Mouse (Mus musculus): Measurements from ENCODE around the gene Ube2ql1. TPM values are rescaled to one million over a fixed set of nuclear protein-coding genes. Genes with fewer than 3 reads are reported as not detected.

Ube2ql1 gene
- polyA plus RNA-seq (2015; fragmentation: Nextera tagmentation; extraction: Ambion mirVana) = 0.09 and 0.21 TPM in 2 replicates

DNA sequence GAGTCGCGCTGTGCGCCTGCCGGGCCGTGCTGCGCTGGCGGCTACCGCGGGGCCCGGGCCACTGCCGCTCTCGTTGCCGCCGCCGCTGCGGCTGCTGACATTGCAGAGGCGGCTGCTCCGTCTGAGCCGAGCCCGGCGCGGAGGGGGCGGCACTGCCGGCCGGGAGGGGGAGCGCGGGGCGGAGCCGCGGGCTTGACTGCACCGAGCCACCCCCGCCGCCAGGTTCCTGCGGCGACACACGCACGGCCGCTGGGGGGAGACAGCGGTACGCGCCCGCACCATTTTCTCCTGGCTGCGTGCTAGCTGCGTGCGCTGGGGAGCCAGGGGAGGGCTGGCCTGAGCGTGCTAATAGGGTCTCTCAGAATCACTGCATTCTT lies at the start of gene Ube2ql1:
Gene Ube2ql1 (minus strand): TSS at position 131 of the 377 bp plus-strand sequence.
- peak; percentile 92 for ATAC-seq (ENCODE audit: insufficient read depth, low FRiP score)
- Histone ChIP-seq H3K4me2 (ENCODE audit: low read depth, low read length) (peak within 1 kb of the TSS; percentile 99), H3K27me3 (ENCODE audit: control insufficient read depth, insufficient read depth, low read length) (peaks cover 49% of the 10 kb centered on the region), H3K9me3 (replicated peaks; ENCODE audit: control insufficient read depth, low read length) (no peaks in the 10 kb centered on the region), H3K4me3 (replicated peaks; ENCODE audit: low read length) (peak within 1 kb of the TSS; percentile 63), H3K27ac (ENCODE audit: low read length) (no peak within 1 kb of the TSS), H3K36me3 (ENCODE audit: control insufficient read depth, insufficient read depth, low read length) (no peaks in the 10 kb centered on the region), H3K9ac (ENCODE audit: low read length) (peak within 1 kb of the TSS; percentile 67), H3K4me1 (ENCODE audit: control insufficient read depth, insufficient read depth, low read length) (peaks cover 6% of the 10 kb centered on the region; the same call in 1 of the 2 replicates)
- 1% methylated on average over 46 of the region's 46 CpGs for WGBS

DNA sequence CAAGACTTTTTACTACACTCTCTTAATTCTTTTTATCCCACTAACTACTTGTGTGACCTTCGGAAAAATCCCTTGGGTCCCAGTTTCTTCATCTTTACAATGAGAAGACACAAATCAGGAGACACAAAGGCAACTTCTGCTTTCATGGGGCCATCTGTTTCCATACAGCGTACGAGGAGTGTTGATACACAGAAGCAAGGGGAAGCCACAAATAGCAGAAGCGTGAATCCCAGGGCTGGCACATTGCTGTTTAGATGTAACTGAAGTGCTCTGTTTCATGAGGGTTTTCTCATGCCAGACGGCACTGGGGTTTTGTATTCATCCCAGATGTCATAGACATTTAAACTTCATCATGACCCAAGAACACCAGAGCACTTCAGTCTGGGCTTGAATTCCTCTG lies 49.0 kb upstream of the Ube2ql1 start:
- no peaks in the 10 kb centered on the region for H3K4me1 ChIP-seq (ENCODE audit: control insufficient read depth, insufficient read depth, low read length)
- H3K9ac ChIP-seq (ENCODE audit: low read length) = no peak overlapping the region
- ATAC-seq (ENCODE audit: insufficient read depth, low FRiP score) = no peak
- no peak overlapping the region for H3K27ac ChIP-seq (ENCODE audit: low read length)
- H3K9me3 ChIP-seq (replicated peaks; ENCODE audit: control insufficient read depth, low read length) = no peaks in the 10 kb centered on the region
- no peak overlapping the region for H3K4me3 ChIP-seq (replicated peaks; ENCODE audit: low read length)
- no peaks in the 10 kb centered on the region for H3K36me3 ChIP-seq (ENCODE audit: control insufficient read depth, insufficient read depth, low read length)
- H3K27me3 ChIP-seq (ENCODE audit: control insufficient read depth, insufficient read depth, low read length) = no peaks in the 10 kb centered on the region
- H3K4me2 ChIP-seq (ENCODE audit: low read depth, low read length) = no peak overlapping the region
- 72% methylated on average over 5 of the region's 5 CpGs for WGBS

DNA sequence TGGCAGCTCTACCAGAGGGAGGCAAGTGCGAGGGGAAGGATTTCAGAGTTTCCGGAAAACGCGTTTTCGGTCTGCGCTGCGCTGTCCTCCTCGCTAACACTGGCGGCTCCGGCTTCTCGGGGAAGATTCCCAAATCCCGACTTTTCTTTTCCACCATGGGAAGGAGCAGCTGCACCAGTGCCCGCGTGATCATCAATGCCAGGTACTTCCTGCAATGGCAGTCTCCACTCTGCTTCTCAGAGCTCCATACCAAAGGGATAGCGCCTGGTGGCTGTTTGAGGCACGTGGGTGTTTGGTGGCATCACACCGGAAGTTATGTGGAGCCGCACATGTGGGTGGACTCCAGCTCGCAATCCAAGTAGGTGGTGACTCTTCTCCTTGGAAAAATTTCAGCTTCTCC lies 38.5 kb upstream of the Ube2ql1 start:
- Histone ChIP-seq H3K4me1 (ENCODE audit: control insufficient read depth, insufficient read depth, low read length) (no peaks in the 10 kb centered on the region), H3K9me3 (replicated peaks; ENCODE audit: control insufficient read depth, low read length) (no peaks in the 10 kb centered on the region), H3K27ac (ENCODE audit: low read length) (no peak overlapping the region), H3K4me2 (ENCODE audit: low read depth, low read length) (no peak overlapping the region), H3K9ac (ENCODE audit: low read length) (no peak overlapping the region), H3K4me3 (replicated peaks; ENCODE audit: low read length) (no peak overlapping the region), H3K36me3 (ENCODE audit: control insufficient read depth, insufficient read depth, low read length) (no peaks in the 10 kb centered on the region), H3K27me3 (ENCODE audit: control insufficient read depth, insufficient read depth, low read length) (no peaks in the 10 kb centered on the region)
- 85% methylated on average over 19 of the region's 19 CpGs for WGBS
- no peak for ATAC-seq (ENCODE audit: insufficient read depth, low FRiP score)

DNA sequence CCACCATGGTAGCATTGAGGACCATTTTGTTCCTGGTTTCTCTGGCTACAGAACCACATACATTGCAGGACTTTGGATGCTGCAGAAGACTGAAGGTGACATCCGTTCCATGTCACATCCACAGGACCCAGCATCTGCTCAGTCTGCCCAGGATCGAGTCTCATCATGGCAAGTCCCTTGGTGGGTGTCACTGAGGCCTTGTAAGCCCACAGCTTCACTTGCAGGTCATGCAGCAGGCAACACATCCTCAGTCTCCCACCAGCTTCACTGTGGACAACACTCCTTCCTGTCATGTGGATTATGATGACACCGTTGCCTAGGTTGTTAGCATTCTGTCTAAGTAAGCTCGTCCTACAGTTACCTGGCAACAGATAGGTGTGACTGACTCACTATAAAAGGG lies 32.7 kb upstream of the Ube2ql1 start:
- H3K36me3 ChIP-seq (ENCODE audit: control insufficient read depth, insufficient read depth, low read length) = no peaks in the 10 kb centered on the region
- no peak overlapping the region for H3K27ac ChIP-seq (ENCODE audit: low read length)
- no peaks in the 10 kb centered on the region for H3K9me3 ChIP-seq (replicated peaks; ENCODE audit: control insufficient read depth, low read length)
- 76% methylated on average over 4 of the region's 4 CpGs for WGBS
- H3K27me3 ChIP-seq (ENCODE audit: control insufficient read depth, insufficient read depth, low read length) = no peaks in the 10 kb centered on the region
- no peaks in the 10 kb centered on the region for H3K4me1 ChIP-seq (ENCODE audit: control insufficient read depth, insufficient read depth, low read length)
- H3K9ac ChIP-seq (ENCODE audit: low read length) = no peak overlapping the region
- ATAC-seq (ENCODE audit: insufficient read depth, low FRiP score) = no peak
- no peak overlapping the region for H3K4me2 ChIP-seq (ENCODE audit: low read depth, low read length)
- no peak overlapping the region for H3K4me3 ChIP-seq (replicated peaks; ENCODE audit: low read length)

DNA sequence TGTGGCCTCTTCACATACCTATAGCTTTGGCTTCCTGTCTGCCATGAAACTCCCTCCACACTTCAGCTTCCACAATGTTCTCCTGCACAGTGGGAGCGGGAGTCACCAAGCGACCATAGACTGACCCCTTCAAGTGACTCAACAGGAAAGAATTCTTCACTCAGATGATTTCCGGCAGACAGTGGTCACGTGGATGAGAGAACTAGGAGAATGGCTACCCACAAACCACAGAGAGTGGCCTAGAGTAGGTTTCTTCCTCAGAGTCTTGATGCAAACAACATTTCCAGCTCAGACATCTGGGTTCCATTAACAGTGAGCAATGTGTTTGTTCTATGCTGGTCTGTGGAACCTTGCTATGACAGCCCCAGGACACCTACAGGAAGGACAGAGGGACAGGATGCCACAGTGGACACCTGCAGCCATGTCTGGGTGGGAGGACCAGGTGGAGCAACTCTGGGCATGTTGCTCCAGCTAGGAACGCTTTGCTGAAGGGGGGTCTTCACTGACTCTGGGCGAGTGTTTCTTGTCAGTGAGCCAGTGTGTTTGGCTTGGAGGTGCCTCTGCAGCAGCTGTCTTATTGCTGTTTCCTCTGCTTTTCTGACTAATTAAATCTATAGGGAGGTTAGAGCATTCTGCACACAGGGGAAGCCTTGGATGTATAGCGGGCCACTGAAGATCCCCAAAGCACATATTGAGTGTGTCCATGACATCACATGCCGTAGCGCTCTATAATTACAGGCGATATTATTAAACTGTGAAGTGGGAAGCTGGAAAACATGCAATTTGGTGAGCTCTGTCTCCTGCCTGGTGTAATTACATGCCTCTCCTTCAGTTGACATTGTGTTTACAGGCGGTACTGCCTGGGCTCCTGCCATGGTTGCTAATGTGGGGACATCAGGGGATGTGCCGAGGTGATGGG lies 31.1 kb upstream of the Ube2ql1 start:
- H3K4me1 ChIP-seq (ENCODE audit: control insufficient read depth, insufficient read depth, low read length) = no peaks in the 10 kb centered on the region
- no peak overlapping the region for H3K4me2 ChIP-seq (ENCODE audit: low read depth, low read length)
- no peak overlapping the region for H3K27ac ChIP-seq (ENCODE audit: low read length)
- no peak overlapping the region for H3K4me3 ChIP-seq (replicated peaks; ENCODE audit: low read length)
- 75% methylated on average over 12 of the region's 12 CpGs for WGBS
- no peak overlapping the region for H3K9ac ChIP-seq (ENCODE audit: low read length)
- H3K36me3 ChIP-seq (ENCODE audit: control insufficient read depth, insufficient read depth, low read length) = no peaks in the 10 kb centered on the region
- no peaks in the 10 kb centered on the region for H3K27me3 ChIP-seq (ENCODE audit: control insufficient read depth, insufficient read depth, low read length)
- ATAC-seq (ENCODE audit: insufficient read depth, low FRiP score) = no peak
- H3K9me3 ChIP-seq (replicated peaks; ENCODE audit: control insufficient read depth, low read length) = no peaks in the 10 kb centered on the region

DNA sequence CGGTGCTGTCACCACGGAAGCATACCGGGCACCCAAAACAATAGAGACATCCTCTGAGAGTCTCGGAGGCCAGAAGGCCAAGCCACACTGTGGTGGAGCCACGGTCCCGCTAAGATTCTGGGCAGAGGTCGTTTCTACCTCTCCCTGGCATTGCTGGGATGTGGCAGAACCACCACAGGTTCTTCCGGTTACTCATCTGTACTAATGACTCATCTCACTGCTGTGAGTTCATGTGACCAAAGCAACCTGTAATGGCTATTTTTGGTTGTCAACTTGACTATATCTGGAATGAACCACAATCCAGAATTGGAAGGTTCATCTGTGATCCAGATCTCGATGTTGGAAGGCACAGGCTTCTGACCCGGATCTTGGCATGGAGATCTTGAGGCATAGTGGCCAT lies 28.5 kb upstream of the Ube2ql1 start:
- H3K4me3 ChIP-seq (replicated peaks; ENCODE audit: low read length) = no peak overlapping the region
- H3K4me2 ChIP-seq (ENCODE audit: low read depth, low read length) = no peak overlapping the region
- 86% methylated on average over 10 of the region's 10 CpGs for WGBS
- ATAC-seq (ENCODE audit: insufficient read depth, low FRiP score) = no peak
- no peaks in the 10 kb centered on the region for H3K4me1 ChIP-seq (ENCODE audit: control insufficient read depth, insufficient read depth, low read length)
- no peaks in the 10 kb centered on the region for H3K36me3 ChIP-seq (ENCODE audit: control insufficient read depth, insufficient read depth, low read length)
- H3K27me3 ChIP-seq (ENCODE audit: control insufficient read depth, insufficient read depth, low read length) = no peaks in the 10 kb centered on the region
- H3K27ac ChIP-seq (ENCODE audit: low read length) = no peak overlapping the region
- H3K9me3 ChIP-seq (replicated peaks; ENCODE audit: control insufficient read depth, low read length) = no peaks in the 10 kb centered on the region
- H3K9ac ChIP-seq (ENCODE audit: low read length) = no peak overlapping the region

DNA sequence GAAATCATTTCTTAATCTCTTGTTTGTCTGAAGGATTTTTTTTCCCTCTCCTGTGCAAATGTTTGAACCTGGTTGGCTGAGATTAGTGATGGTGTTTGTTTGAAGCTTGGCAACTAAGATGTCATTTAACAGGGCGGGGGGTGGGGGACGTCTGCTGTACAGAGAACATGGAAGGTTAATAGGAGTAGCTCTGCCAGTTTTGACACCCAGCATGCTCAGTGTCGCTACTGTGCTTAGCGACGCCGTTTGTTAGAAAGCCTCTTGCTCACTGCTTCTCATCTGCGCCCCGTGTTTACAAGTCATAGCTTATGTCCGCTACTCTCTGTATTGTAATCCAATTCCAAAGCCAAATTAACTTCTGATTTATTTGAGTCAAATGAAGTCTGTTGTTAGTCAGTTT lies 25.0 kb upstream of the Ube2ql1 start:
- Histone ChIP-seq H3K4me1 (ENCODE audit: control insufficient read depth, insufficient read depth, low read length) (no peaks in the 10 kb centered on the region), H3K27me3 (ENCODE audit: control insufficient read depth, insufficient read depth, low read length) (no peaks in the 10 kb centered on the region), H3K4me3 (replicated peaks; ENCODE audit: low read length) (no peak overlapping the region), H3K9me3 (replicated peaks; ENCODE audit: control insufficient read depth, low read length) (no peaks in the 10 kb centered on the region), H3K4me2 (ENCODE audit: low read depth, low read length) (no peak overlapping the region), H3K9ac (ENCODE audit: low read length) (no peak overlapping the region), H3K27ac (ENCODE audit: low read length) (no peak overlapping the region), H3K36me3 (ENCODE audit: control insufficient read depth, insufficient read depth, low read length) (no peaks in the 10 kb centered on the region)
- ATAC-seq (ENCODE audit: insufficient read depth, low FRiP score) = no peak
- 53% methylated on average over 9 of the region's 9 CpGs for WGBS

DNA sequence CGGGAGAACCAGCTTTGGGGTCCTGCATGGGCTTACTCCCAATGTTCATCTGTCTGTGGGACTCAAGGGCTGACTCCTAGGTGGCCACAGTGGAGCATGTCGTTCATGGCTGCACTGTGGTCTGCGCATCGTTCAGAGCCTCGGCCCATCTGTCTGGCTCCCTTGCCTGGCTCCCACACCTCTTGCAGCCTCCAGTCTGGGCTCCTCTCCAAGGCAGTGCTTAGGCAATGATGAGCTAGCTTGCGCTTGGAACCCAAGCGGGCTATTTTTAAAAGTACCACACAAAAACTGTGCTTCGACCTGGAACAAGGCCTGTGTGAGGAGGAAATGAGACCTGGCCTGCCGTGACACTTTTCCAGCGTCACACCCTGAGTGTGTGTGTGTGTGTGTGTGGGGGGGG lies 21.7 kb upstream of the Ube2ql1 start:
- no peaks in the 10 kb centered on the region for H3K4me1 ChIP-seq (ENCODE audit: control insufficient read depth, insufficient read depth, low read length)
- no peaks in the 10 kb centered on the region for H3K9me3 ChIP-seq (replicated peaks; ENCODE audit: control insufficient read depth, low read length)
- ATAC-seq (ENCODE audit: insufficient read depth, low FRiP score) = no peak
- H3K36me3 ChIP-seq (ENCODE audit: control insufficient read depth, insufficient read depth, low read length) = no peaks in the 10 kb centered on the region
- H3K4me3 ChIP-seq (replicated peaks; ENCODE audit: low read length) = no peak overlapping the region
- WGBS = 58% methylated on average over 10 of the region's 10 CpGs
- no peaks in the 10 kb centered on the region for H3K27me3 ChIP-seq (ENCODE audit: control insufficient read depth, insufficient read depth, low read length)
- H3K9ac ChIP-seq (ENCODE audit: low read length) = no peak overlapping the region
- no peak overlapping the region for H3K4me2 ChIP-seq (ENCODE audit: low read depth, low read length)
- no peak overlapping the region for H3K27ac ChIP-seq (ENCODE audit: low read length)

DNA sequence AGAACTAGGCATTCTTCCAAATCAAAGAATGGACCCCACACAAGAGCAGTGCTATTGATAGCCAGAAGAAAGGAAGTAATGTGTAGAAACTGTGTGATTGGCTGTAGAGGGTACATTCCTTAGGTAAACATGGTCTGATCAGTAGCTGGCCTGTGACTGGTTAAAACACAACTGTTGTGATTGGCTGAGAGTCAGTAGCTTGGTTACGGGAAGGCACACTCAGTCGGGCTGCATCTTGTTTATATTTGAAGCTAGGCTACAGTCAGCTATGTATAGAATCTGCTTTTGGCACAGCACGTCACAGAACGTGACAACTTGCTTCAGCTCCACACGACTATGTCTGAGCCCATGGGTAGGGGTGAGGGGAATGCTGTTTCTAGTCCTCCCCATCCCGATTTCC lies 19.3 kb upstream of the Ube2ql1 start:
- Histone ChIP-seq H3K4me3 (replicated peaks; ENCODE audit: low read length) (no peak overlapping the region), H3K4me1 (ENCODE audit: control insufficient read depth, insufficient read depth, low read length) (no peaks in the 10 kb centered on the region), H3K4me2 (ENCODE audit: low read depth, low read length) (no peak overlapping the region), H3K27ac (ENCODE audit: low read length) (no peak overlapping the region), H3K9me3 (replicated peaks; ENCODE audit: control insufficient read depth, low read length) (no peaks in the 10 kb centered on the region), H3K27me3 (ENCODE audit: control insufficient read depth, insufficient read depth, low read length) (no peaks in the 10 kb centered on the region), H3K9ac (ENCODE audit: low read length) (no peak overlapping the region), H3K36me3 (ENCODE audit: control insufficient read depth, insufficient read depth, low read length) (no peaks in the 10 kb centered on the region)
- WGBS = 61% methylated on average over 6 of the region's 6 CpGs
- ATAC-seq (ENCODE audit: insufficient read depth, low FRiP score) = no peak
